Mouse (Mus musculus) testis, adult 2 months (tissue): ENCODE data around the gene Lcor.

Source experiments
- CTCF ChIP-seq: fragments of 200-500 bp; IDR thresholded peaks from 2 replicates; pipeline ENCODE4 v1.5.1; 2012; ENCODE audit warnings: low read depth, mild to moderate bottlenecking, inconsistent platforms, low read length, moderate library complexity; ENCODE audit not compliant: control insufficient read depth, insufficient read depth, insufficient replicate concordance
- POLR2A ChIP-seq: fragments of 200-500 bp; IDR thresholded peaks from 2 replicates; pipeline ENCODE4 v1.6.1; 2012; ENCODE audit warnings: low read depth, mild to moderate bottlenecking, inconsistent platforms, low read length, moderate library complexity; ENCODE audit not compliant: control insufficient read depth

DNA sequence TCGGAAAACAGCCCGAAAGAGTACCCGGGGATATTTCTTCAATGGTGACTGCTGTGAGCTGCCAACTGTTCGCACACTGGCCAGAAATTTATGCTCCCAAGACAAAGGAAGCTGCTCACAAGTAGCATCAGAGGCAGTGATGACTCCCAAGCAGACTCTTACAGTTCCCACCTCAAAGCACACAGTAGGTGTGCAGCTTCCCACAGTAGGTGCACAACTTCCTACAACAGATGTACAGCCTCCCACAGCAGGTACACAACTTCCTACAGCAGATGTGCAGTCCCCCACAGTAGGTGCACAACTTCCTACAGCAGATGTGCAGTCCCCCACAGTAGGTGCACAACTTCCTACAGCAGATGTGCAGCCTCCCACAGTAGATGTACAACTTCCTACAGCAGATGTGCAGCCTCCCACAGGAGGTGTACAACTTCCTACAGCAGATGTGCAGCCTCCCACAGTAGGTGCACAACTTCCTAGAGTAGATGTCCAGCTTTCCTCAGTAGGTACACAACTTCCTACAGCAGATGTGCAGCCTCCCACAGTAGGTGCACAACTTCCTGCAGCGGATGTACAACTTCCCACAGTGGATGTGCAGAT lies 100.6 kb downstream of the Lcor start:
- TF ChIP-seq POLR2A (no peak), CTCF (no peak)
